ENCODE assay signal across 40 mouse cellular contexts in genomic region chr2:85034169-85034568, GRCm38 (mm10). TPM values are rescaled to one million over a fixed set of nuclear protein-coding genes. Genes with fewer than 3 reads are reported as not detected.
DNase-seq lines count a peak whose midpoint lies in the region; ATAC-seq and TF ChIP-seq lines count a peak whose summit lies in the region.
"Had no signal": no experiment of that assay in that cellular context is flagged by ENCODE, and none has a peak within 500 bp of the region (broad histone marks: within the 10 kb centered on the region; RNA-seq: fewer than 3 reads in every experiment).

No protein-coding gene starts in this region.

- H3K27me3 ChIP-seq in neural tube, embryonic 13.5 days: no peaks in the 10 kb centered on the region
- H3K27me3 ChIP-seq in CH12.LX (replicated peaks): no peaks in the 10 kb centered on the region
- H3K27me3 ChIP-seq in myocyte (ENCODE audit: control insufficient read depth, insufficient read depth, insufficient read length): no peaks in the 10 kb centered on the region
- H3K27me3 ChIP-seq: forebrain, embryonic 13.5 days; heart, embryonic 12.5 days; intestine, embryonic 15.5 days; limb, embryonic 13.5 days had no signal

- H3K4me2 ChIP-seq in neural tube, embryonic 13.5 days: peak overlapping the region; percentile 30
- peak overlapping the region; percentile 48 for H3K4me2 ChIP-seq in CH12.LX (ENCODE audit: insufficient read depth, low read depth, poor library complexity, severe bottlenecking)
- H3K4me2 ChIP-seq in myocyte (ENCODE audit: low read depth): peak overlapping the region; percentile 36
- H3K4me2 ChIP-seq: forebrain, embryonic 13.5 days; heart, embryonic 12.5 days; intestine, embryonic 15.5 days; limb, embryonic 13.5 days; liver, embryonic 11.5 days; midbrain, embryonic 11.5 days had no signal

- peak overlapping the region; percentile 41; the same call in 1 of the 2 replicates for H3K9ac ChIP-seq in neural tube, embryonic 13.5 days
- peak overlapping the region; percentile 21 for H3K9ac ChIP-seq in CH12.LX (ENCODE audit: insufficient read depth, low read depth)
- H3K9ac ChIP-seq: forebrain, embryonic 13.5 days; heart, embryonic 12.5 days; intestine, embryonic 15.5 days; limb, embryonic 13.5 days had no signal

- TF ChIP-seq POLR2A in CH12.LX (IDR thresholded peaks at IDR 0.05; ENCODE audit: low read depth, low read length): no peak
- no peak for TF ChIP-seq POLR2A in myocyte (IDR thresholded peaks at IDR 0.05; ENCODE audit: insufficient read length, low read depth)

- H3K9me3 ChIP-seq in neural tube, embryonic 13.5 days: no peaks in the 10 kb centered on the region
- H3K9me3 ChIP-seq in CH12.LX (replicated peaks; ENCODE audit: low read length): no peaks in the 10 kb centered on the region
- H3K9me3 ChIP-seq: forebrain, embryonic 13.5 days; heart, embryonic 12.5 days; intestine, embryonic 15.5 days; limb, embryonic 13.5 days had no signal

- DNase-seq in neural tube, embryonic 10.5 days (ENCODE audit: extremely low spot score, low spot score): no peak
- DNase-seq in CH12.LX (ENCODE audit: extremely low read depth): no peak
- no peak for DNase-seq in adrenal gland, postnatal 4 days (ENCODE audit: low spot score in 2 of 2)
- DNase-seq in gastrocnemius, postnatal 36 days: no peak
- DNase-seq: adrenal gland, adult 2 months; adrenal gland, postnatal 36 days; cerebellum, adult 2 months; cerebellum, postnatal 25 days; gastrocnemius, postnatal 25 days; heart, adult 2 months; heart, postnatal 4 days; kidney, adult 2 months; kidney, postnatal 4 days; lung, adult 18-20 months; lung, postnatal 4 days; thymus, adult 2 months had no signal

- peaks cover 19% of the 10 kb centered on the region for H3K4me1 ChIP-seq in neural tube, embryonic 13.5 days (replicated peaks)
- peaks cover 12 to 48% of the 10 kb centered on the region in 2 experiments for H3K4me1 ChIP-seq in CH12.LX (ENCODE audit: control insufficient read depth in 1 of 2, insufficient read depth in 2 of 2)

- H3K79me2 ChIP-seq in CH12.LX (replicated peaks; ENCODE audit: control insufficient read depth, extremely low read depth, insufficient read depth, poor library complexity, severe bottlenecking): peaks cover 21% of the 10 kb centered on the region
- H3K79me2 ChIP-seq in myocyte (ENCODE audit: control insufficient read depth, insufficient read depth): peaks cover 19% of the 10 kb centered on the region

- no peak for TF ChIP-seq RAD21 in CH12.LX (IDR thresholded peaks at IDR 0.05; ENCODE audit: low read depth, low read length)

- WGBS in neural tube, embryonic 13.5 days: 84% methylated on average over 7 of the region's 7 CpGs

- peaks cover under 1% of the 10 kb centered on the region; the same call in 1 of the 2 replicates for H3K36me3 ChIP-seq in neural tube, embryonic 13.5 days
- H3K36me3 ChIP-seq in CH12.LX (replicated peaks in 1 of 2; ENCODE audit: control insufficient read depth in 1 of 2, insufficient read depth in 1 of 2, low read length in 1 of 2) (peaks cover 0 to 10% of the 10 kb centered on the region in 2 experiments), myocyte (ENCODE audit: control insufficient read depth, insufficient read depth) (no peaks in the 10 kb centered on the region)

- intact Hi-C loops in gastrocnemius, postnatal 36 days (cut with DNase I): no loop called here

- H3K4me3 ChIP-seq in neural tube, embryonic 13.5 days: peak overlapping the region; percentile 21
- peak overlapping the region in 2 of 3 experiments; percentile 5 to 29 for H3K4me3 ChIP-seq in CH12.LX (replicated peaks in 1 of 3; ENCODE audit: low read depth in 2 of 3, low read length in 2 of 3, poor library complexity in 1 of 3)
- peak overlapping the region; percentile 23 for H3K4me3 ChIP-seq in myocyte
- H3K4me3 ChIP-seq: forebrain, embryonic 13.5 days; heart, adult 2 months; heart, embryonic 12.5 days; intestine, embryonic 15.5 days; limb, embryonic 13.5 days had no signal

- in situ Hi-C loops in CH12.LX (cut with MboI; ENCODE audit: low pct_ligation_motif_present, low pct_unique_long_range_greater_than_20kb, low sequenced_read_pairs): no loop called here

- H3ac ChIP-seq in myocyte (ENCODE audit: control insufficient read depth, insufficient read length): no peak overlapping the region

- dilution Hi-C loops in CH12.LX (cut with MboI; ENCODE audit: extremely low pct_ligation_motif_present, extremely low pct_unique_long_range_greater_than_20kb, low sequenced_read_pairs): no loop called here

- no peak for TF ChIP-seq EP300 in CH12.LX (IDR thresholded peaks at IDR 0.05; ENCODE audit: low read length)

- TF ChIP-seq CTCF in CH12.LX (conservative IDR thresholded peaks at IDR 0.05 in 1 of 2, IDR thresholded peaks at IDR 0.05 in 1 of 2; ENCODE audit: low read depth in 2 of 2, low read length in 2 of 2): no peak

- H3K27ac ChIP-seq in neural tube, embryonic 13.5 days (replicated peaks): no peak overlapping the region
- H3K27ac ChIP-seq in CH12.LX (ENCODE audit: insufficient read depth, low read depth): no peak overlapping the region
- H3K27ac ChIP-seq: forebrain, embryonic 13.5 days; heart, adult 2 months; intestine, embryonic 15.5 days; limb, embryonic 13.5 days had no signal

- ATAC-seq in neural tube, embryonic 13.5 days (ENCODE audit: low read depth): no peak
- ATAC-seq in hematopoietic stem cell, adult 5-6 weeks (replicated peaks in 1 of 2; ENCODE audit: insufficient read depth in 1 of 2, low FRiP score in 2 of 2, low TSS enrichment in 1 of 2, low read depth in 1 of 2, poor library complexity in 2 of 2, severe bottlenecking in 2 of 2): peak; percentile 47 to 54
- ATAC-seq in megakaryocyte-erythroid progenitor cell, adult 5-6 weeks (replicated peaks; ENCODE audit: low FRiP score, low TSS enrichment, poor library complexity, severe bottlenecking): no peak
- ATAC-seq: CD4-positive, CD25-positive, alpha-beta regulatory T cell, adult 4 months; forebrain, embryonic 13.5 days; hindbrain, embryonic 16.5 days; intestine, embryonic 15.5 days; lung, postnatal 0 days; midbrain, embryonic 16.5 days had no signal

TF ChIP-seq in myocyte, 11 proteins besides CTCF, POLR2A, EP300 and RAD21 (continues in another document):
- TF ChIP-seq REST (IDR thresholded peaks at IDR 0.05; ENCODE audit: insufficient read depth, insufficient read length): no peak

RNA-seq across cellular contexts. Expression of gene Ssrp1, which starts 2.9 kb away (rescaled TPM):
- 165 and 186 TPM in 2 replicates for polyA plus RNA-seq in neural tube, embryonic 13.5 days (2015; fragmentation: Nextera tagmentation; extraction: Ambion mirVana)
- total RNA-seq in CH12.LX (2012; rRNA removed): 241 and 287 TPM in 2 replicates
- 287 and 297 TPM in 2 replicates for total RNA-seq in CH12.LX (2014; rRNA removed)
- 437 and 585 TPM in 2 replicates for polyA plus RNA-seq in CH12.LX (2012; ENCODE audit: insufficient read length, low read depth)
- total RNA-seq in hematopoietic stem cell, adult 5-6 weeks (2017): 390 and 439 TPM in 2 replicates
- polyA plus RNA-seq in myocyte (2012; fragmentation: generic; extraction: Trizol): 123 TPM
- 245 and 274 TPM in 2 replicates for total RNA-seq in megakaryocyte-erythroid progenitor cell, adult 5-6 weeks (2014; fragmentation: Nextera tagmentation)
- total RNA-seq in megakaryocyte-erythroid progenitor cell, adult 5-6 weeks (2017): 432 and 481 TPM in 2 replicates
- total RNA-seq in adrenal gland, postnatal 4 days (2021): 100 to 1,000 TPM; 184 to 197 TPM
- 10 to 100 TPM; 24.4 to 28.3 TPM for total RNA-seq in gastrocnemius, postnatal 36 days (2021)

RNA-seq across cellular contexts. Expression of gene P2rx3, which starts 3.1 kb away (rescaled TPM):
- polyA plus RNA-seq in neural tube, embryonic 13.5 days (2015; fragmentation: Nextera tagmentation; extraction: Ambion mirVana): 65.1 and 76.0 TPM in 2 replicates
- total RNA-seq in CH12.LX (2012; rRNA removed): 2.4 and 7.1 TPM in 2 replicates
- total RNA-seq in CH12.LX (2014; rRNA removed): 1.7 and 2.2 TPM in 2 replicates
- 3.7 and 4.7 TPM in 2 replicates for polyA plus RNA-seq in CH12.LX (2012; ENCODE audit: insufficient read length, low read depth)
- total RNA-seq in hematopoietic stem cell, adult 5-6 weeks (2017): 0.69 TPM in 1 of 2 replicates, not detected in the other
- 53.1 TPM for polyA plus RNA-seq in myocyte (2012; fragmentation: generic; extraction: Trizol)
- total RNA-seq in megakaryocyte-erythroid progenitor cell, adult 5-6 weeks (2014; fragmentation: Nextera tagmentation): 1.1 and 2.0 TPM in 2 replicates
- total RNA-seq in megakaryocyte-erythroid progenitor cell, adult 5-6 weeks (2017): not detected in 2 replicates
- 1 to 10 TPM; 1.8 to 2.1 TPM for total RNA-seq in adrenal gland, postnatal 4 days (2021)
- under 1 TPM; 0.57 to 0.69 TPM for total RNA-seq in gastrocnemius, postnatal 36 days (2021)
- total RNA-seq: neutrophil, adult 5-6 weeks had no signal

RNA-seq across cellular contexts. Expression of gene Tnks1bp1, which starts 13.7 kb away (rescaled TPM):
- 22.6 and 23.4 TPM in 2 replicates for polyA plus RNA-seq in neural tube, embryonic 13.5 days (2015; fragmentation: Nextera tagmentation; extraction: Ambion mirVana)
- total RNA-seq in CH12.LX (2012; rRNA removed): 3.8 and 7.5 TPM in 2 replicates
- 1.5 TPM in 2 replicates for total RNA-seq in CH12.LX (2014; rRNA removed)
- polyA plus RNA-seq in CH12.LX (2012; ENCODE audit: insufficient read length, low read depth): 3.9 and 4.0 TPM in 2 replicates
- total RNA-seq in hematopoietic stem cell, adult 5-6 weeks (2017): 9.9 and 15.9 TPM in 2 replicates
- 84.0 TPM for polyA plus RNA-seq in myocyte (2012; fragmentation: generic; extraction: Trizol)
- total RNA-seq in megakaryocyte-erythroid progenitor cell, adult 5-6 weeks (2014; fragmentation: Nextera tagmentation): 0.20 and 1.2 TPM in 2 replicates
- 0.69 and 1.0 TPM in 2 replicates for total RNA-seq in megakaryocyte-erythroid progenitor cell, adult 5-6 weeks (2017)
- 100 to 1,000 TPM; 138 to 142 TPM for total RNA-seq in adrenal gland, postnatal 4 days (2021)
- total RNA-seq in gastrocnemius, postnatal 36 days (2021): 10 to 100 TPM; 27.2 to 29.6 TPM

RNA-seq across cellular contexts. Expression of gene Prg3, which starts 46.2 kb away (rescaled TPM):
- polyA plus RNA-seq in neural tube, embryonic 13.5 days (2015; fragmentation: Nextera tagmentation; extraction: Ambion mirVana): not detected in 2 replicates
- not detected in 2 replicates for total RNA-seq in CH12.LX (2012; rRNA removed)
- not detected in 2 replicates for total RNA-seq in CH12.LX (2014; rRNA removed)
- not detected in 2 replicates for polyA plus RNA-seq in CH12.LX (2012; ENCODE audit: insufficient read length, low read depth)
- 3.0 and 8.4 TPM in 2 replicates for total RNA-seq in hematopoietic stem cell, adult 5-6 weeks (2017)
- polyA plus RNA-seq in myocyte (2012; fragmentation: generic; extraction: Trizol): not detected
- total RNA-seq in megakaryocyte-erythroid progenitor cell, adult 5-6 weeks (2014; fragmentation: Nextera tagmentation): not detected in 2 replicates
- total RNA-seq in megakaryocyte-erythroid progenitor cell, adult 5-6 weeks (2017): not detected in 2 replicates
- under 1 TPM; 0.50 to 0.73 TPM for total RNA-seq in adrenal gland, postnatal 4 days (2021)
- not detected for total RNA-seq in gastrocnemius, postnatal 36 days (2021)
- total RNA-seq: adrenal gland, adult 2 months; adrenal gland, postnatal 36 days; gastrocnemius, adult 18-20 months; gastrocnemius, postnatal 25 days; heart, adult 2 months; heart, postnatal 4 days; layer of hippocampus, adult 8-10 months; layer of hippocampus, postnatal 25 days; left cerebral cortex, adult 8-10 months; left cerebral cortex, postnatal 36 days; neutrophil, adult 5-6 weeks had no signal
- polyA plus RNA-seq: adrenal gland, adult 2 months; CD4-positive, CD25-positive, alpha-beta regulatory T cell, adult 4 months; cerebellum, adult 2 months; embryonic facial prominence, embryonic 11.5 days; forebrain, embryonic 13.5 days; heart, adult 2 months; heart, postnatal 0 days; hindbrain, embryonic 16.5 days; intestine, embryonic 15.5 days; kidney, embryonic 16.5 days; limb, embryonic 13.5 days; lung, postnatal 0 days; midbrain, embryonic 11.5 days; midbrain, embryonic 16.5 days; stomach, embryonic 14.5 days had no signal

RNA-seq across cellular contexts. Expression of gene Prg2, which starts 53.9 kb away (rescaled TPM):
- 0.71 and 1.4 TPM in 2 replicates for polyA plus RNA-seq in neural tube, embryonic 13.5 days (2015; fragmentation: Nextera tagmentation; extraction: Ambion mirVana)
- 0.81 and 1.5 TPM in 2 replicates for total RNA-seq in CH12.LX (2012; rRNA removed)
- total RNA-seq in CH12.LX (2014; rRNA removed): 0.60 and 1.1 TPM in 2 replicates
- 0.49 and 0.93 TPM in 2 replicates for polyA plus RNA-seq in CH12.LX (2012; ENCODE audit: insufficient read length, low read depth)
- total RNA-seq in hematopoietic stem cell, adult 5-6 weeks (2017): 86.3 and 239 TPM in 2 replicates
- not detected for polyA plus RNA-seq in myocyte (2012; fragmentation: generic; extraction: Trizol)
- total RNA-seq in megakaryocyte-erythroid progenitor cell, adult 5-6 weeks (2014; fragmentation: Nextera tagmentation): not detected in 2 replicates
- total RNA-seq in megakaryocyte-erythroid progenitor cell, adult 5-6 weeks (2017): 0.85 and 3.2 TPM in 2 replicates
- 1 to 10 TPM; 2.2 to 7.8 TPM for total RNA-seq in adrenal gland, postnatal 4 days (2021)
- total RNA-seq in gastrocnemius, postnatal 36 days (2021): not detected
- total RNA-seq: adrenal gland, adult 2 months; adrenal gland, postnatal 36 days; gastrocnemius, adult 18-20 months; gastrocnemius, postnatal 25 days; heart, adult 2 months; heart, postnatal 4 days; layer of hippocampus, adult 8-10 months; layer of hippocampus, postnatal 25 days; left cerebral cortex, postnatal 36 days had no signal
- polyA plus RNA-seq: adrenal gland, adult 2 months; CD4-positive, CD25-positive, alpha-beta regulatory T cell, adult 4 months; forebrain, embryonic 13.5 days; heart, postnatal 0 days; hindbrain, embryonic 16.5 days; kidney, embryonic 16.5 days; lung, postnatal 0 days; midbrain, embryonic 16.5 days; stomach, embryonic 14.5 days had no signal

Comparison
In these comparisons a context has a peak if more than half of its experiments do, and no peak if none do; other contexts are left out.
1. ATAC-seq: peak in hematopoietic stem cell, adult 5-6 weeks (2 of 2); none in neural tube, embryonic 13.5 days (single experiment) and megakaryocyte-erythroid progenitor cell, adult 5-6 weeks (single experiment).
2. RNA of gene Ssrp1, which starts 2.9 kb away (total RNA-seq): 245 to 481 TPM in megakaryocyte-erythroid progenitor cell, adult 5-6 weeks, 390 to 439 TPM in hematopoietic stem cell, adult 5-6 weeks, 241 to 297 TPM in CH12.LX and 184 to 197 TPM in adrenal gland, postnatal 4 days; 24.4 to 28.3 TPM in gastrocnemius, postnatal 36 days; every median in the first group is over 4 times any median in the second.
3. Peak in every context shown above with its lines, with median percentiles within 50 percentile points of each other: H3K4me2 ChIP-seq and H3K4me3 ChIP-seq.